Mouse (Mus musculus) brain, adult 2 months (tissue): ENCODE data around the gene Cinp.
"Not testable (repeated sequence)": the region's sequence is repeated elsewhere in the genome, so short reads cannot be mapped to it uniquely, and the experiment has no call there.

Experiments
- DNase-seq: peaks from one replicate; pipeline ENCODE4 v3.0.0; 2011; ENCODE audit warnings: low read depth, low spot score

Cinp gene

DNA sequence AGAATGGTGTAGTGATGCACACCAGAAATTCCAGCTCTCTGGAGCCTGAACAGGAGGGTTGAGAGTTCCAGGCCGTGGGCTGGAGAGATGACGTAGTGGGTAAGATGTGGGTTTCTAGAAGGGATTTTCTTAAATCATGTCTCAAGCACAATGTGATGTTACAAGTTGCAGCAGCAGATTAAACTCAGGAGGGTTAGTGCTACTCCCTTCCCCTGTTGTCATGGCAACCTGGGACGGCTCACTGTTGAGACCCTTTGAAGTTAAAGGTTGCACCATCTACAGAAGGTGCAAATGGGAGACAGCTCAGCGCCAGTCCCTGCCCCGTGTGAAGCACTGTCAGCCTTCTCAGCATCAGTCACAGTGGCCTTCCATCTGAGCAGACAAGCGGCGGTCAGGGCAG lies 27.7 kb downstream of the Cinp start:
- DNase-seq: peak; percentile 60

DNA sequence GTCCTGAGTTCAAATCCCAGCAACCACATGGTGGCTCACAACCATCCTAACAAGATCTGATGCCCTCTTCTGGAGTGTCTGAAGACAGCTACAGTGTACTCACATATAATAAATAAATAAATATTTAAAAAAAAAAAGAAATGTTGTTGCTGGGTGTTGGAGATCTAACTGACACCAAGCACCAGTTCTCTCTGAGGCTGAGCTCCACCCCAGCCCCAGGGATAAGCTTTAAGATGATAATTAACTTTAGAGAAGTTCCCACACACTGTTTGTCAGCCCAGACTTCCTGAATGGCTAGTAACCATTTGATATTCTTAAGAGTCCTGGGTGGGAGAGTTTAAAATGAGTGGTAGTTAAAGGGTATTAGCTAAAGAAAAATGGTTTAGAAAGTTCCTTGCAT lies 28.7 kb downstream of the Cinp start:
- DNase-seq: no peak

DNA sequence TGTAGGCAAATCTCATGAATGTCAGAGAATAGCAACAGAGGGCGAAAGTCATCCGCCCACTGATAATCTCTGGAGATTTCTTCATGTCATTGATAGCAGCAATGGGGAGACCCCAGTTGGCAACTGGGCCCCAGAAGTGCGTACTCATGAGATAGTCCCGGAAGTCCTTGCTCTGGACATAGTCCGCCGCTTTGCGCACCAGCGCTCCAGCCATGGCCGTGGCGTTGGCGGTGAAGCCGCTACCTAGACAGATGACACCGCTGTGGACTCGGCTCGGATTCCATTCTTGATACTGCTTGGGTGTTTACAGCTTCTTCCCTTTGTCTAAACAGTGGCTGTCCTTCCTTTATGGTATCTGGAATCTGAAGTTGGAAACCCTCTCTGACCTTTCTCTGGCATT lies 30.3 kb downstream of the Cinp start:
- not testable (repeated sequence) for DNase-seq

DNA sequence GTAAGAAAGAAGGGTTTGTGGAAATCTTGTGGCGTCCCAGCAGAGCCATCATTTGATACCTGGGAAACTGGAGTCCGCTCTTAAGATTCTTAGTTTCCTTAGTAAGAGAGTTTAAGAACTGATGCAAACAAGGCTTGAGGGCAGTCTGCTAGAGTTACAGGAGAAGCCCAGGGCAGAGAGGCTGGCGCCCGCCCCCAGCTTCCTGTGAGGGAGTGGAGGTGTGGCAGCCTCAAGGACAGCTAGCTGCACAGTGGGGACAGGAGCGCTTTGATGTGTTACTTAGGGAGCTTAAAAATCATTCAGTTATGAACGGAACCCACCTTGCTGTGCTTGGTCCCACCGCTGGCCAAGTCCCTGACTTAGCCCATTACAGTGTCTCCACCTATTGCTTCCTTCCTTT lies 31.7 kb downstream of the Cinp start:
- no peak for DNase-seq

GRCm38 (mm10) chr12:110854786-110855737 lies 33.9 kb downstream of the Cinp start:
- DNase-seq: no peak

DNA sequence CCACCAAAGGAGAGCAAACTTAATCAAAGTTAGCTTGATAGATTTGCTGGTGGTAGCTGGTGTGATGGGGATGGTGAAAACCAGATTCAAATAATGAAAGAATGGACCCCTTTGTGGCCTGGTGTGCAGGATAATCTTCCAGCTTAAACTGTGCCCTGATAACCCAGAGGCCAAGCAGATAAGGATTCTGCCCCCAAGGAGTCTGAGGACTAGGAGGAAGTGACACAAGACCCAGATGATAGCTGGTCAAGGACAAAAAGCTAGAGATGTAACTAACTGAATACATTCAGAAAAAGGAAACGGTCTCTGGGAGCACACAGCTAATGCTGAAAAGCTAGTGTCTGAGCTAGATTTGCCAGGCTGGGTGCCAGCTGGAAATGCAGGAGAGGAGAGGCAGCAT lies 37.0 kb downstream of the Cinp start:
- DNase-seq: no peak

DNA sequence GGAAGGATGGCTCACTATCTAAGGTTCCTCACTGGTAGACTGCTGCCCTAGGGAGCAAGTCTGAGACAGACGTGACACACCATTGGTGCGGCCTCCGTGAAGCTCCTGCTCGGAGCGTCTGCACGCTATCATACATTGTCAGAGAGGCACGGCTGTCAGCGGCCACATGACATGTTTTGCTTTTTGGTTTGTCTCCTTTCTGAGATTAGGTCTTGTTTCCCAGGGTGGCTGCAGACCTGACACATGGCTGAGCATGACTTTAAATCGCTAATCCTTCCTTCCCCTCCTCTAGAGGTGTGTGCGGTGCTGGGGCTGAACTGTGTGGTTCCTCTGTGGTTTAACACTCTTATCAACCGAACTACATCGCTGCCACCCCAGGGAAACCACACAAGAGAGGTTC lies 37.5 kb downstream of the Cinp start:
- no peak for DNase-seq

DNA sequence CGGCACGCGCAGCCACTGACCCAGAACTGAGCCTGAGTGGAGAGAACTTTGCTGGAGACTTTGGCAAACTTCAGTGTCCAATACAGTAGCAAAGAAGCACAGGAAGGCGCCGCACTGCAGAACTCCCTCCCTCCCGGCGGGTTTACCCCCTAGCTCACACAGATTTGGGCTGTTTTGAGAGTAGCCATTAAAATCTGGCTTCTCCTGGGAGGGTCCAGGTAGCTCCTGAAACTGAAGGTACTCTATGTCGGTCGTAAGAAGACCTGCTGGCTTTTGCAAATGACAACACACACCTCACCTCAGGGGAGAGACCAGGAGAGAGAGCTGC lies 38.1 kb downstream of the Cinp start:
- DNase-seq: no peak

GRCm38 (mm10) chr12:110850010-110850928 lies 38.7 kb downstream of the Cinp start, which contains the start of gene Zfp839:
Gene Zfp839 (plus strand): TSS chr12:110850253.
- peak; percentile 93 for DNase-seq

DNA sequence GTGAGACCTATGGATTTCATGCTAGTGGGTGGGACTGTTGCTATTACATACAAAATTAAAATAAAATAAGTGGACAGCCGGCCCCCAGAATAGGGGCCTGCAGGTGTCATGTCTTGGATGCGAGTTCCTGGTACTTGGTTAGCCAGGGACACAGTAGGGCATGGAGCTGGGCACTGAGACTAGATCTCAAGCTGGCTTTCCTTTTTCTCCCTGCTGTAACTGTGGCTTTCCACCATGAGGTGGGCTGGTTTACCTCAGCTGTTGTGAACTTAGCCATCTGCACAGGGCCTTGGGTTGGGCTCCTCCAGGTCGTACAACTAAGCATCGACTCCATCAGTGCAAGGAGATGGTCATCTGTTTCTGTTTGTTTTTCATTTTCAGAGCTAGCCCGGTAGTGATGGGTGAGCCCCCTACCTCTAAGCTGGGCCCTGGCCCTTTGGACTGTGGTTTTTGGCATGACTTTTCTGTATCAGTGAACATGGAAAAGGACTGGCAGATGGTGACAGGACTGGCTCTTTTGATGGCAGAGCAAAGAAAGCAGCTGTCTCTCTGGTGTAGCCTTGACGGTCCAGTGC lies 42.7 kb downstream of the Cinp start:
- DNase-seq: no peak

GRCm38 (mm10) chr12:110845131-110845880 lies 43.6 kb downstream of the Cinp start:
- peak; percentile 94 for DNase-seq

GRCm38 (mm10) chr12:110844227-110845130 lies 44.5 kb downstream of the Cinp start:
- DNase-seq: peak; percentile 31

DNA sequence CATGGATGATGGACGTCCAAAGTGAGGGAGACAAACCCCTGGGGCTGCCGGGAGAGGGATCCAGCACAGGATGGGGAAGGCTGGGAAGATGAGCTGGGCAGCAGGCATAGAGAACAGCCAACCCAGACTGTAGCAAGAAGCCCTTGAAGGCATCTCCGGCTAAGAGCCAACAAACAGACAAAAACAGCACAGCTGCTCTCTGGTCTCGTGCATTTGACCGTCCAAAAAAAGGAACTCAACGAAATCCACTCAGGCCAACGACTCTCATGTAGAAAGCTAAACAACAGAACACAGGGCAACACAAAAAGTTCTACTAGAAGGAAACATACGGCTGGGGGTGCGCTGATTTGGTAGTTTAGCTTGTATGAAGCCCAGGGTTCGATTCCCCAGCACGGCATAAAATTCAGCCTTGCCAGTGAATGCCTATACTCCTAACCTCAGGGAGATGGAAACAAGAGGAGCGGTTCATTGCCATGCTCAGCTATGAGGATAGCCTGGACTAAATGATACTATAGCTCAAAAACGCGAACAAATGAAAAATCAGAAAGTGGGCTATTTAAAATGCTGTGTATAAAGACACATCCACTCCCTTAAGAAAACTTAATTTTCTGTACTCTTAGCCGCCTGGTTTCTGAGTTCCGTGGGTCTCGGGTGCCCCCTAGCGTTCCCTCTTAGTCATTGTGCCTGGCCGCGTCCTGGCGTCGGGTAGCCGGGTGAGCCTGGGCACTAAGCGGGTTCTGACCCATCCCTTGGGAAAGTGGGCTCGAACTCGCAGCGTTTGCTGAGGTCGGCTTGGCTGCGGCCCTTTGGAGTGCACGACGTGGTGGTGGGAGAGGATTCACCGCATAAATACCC lies 45.5 kb downstream of the Cinp start:
- peak; percentile 82 for DNase-seq

DNA sequence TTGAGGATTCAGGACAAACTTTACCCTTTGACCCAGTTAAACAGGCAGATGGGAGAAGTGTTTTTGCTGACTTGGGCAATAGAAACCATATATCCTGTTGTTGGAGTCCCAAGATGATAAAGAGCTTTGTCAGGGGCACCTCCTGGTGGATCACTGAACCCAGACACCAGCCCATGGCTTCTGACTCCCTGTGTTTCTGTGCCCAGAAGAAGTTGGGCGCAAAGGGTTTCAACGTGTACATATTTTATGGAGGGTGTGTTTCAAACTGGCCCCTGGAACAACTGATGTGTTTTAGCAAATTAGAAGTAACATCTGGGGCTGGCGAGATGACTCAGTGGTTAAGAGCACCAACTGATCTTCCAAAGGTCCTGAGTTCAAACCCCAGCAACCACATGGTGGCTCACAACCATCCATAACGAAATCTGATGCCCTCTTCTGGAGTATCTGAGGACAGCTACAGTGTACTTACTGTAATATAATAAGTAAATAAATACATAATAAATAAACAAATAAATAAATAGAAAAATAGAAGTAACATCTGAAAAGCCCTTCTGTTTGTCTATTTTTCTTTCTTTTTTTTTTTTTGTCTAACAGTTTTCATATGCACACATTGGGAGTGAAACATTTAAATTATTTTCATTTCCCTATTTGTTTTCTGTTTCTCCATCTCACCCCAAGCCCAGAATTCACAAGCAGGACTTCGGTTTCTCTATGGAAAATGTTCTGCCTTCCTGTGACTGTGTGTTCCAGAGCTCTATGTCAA lies 47.0 kb downstream of the Cinp start:
- no peak for DNase-seq

DNA sequence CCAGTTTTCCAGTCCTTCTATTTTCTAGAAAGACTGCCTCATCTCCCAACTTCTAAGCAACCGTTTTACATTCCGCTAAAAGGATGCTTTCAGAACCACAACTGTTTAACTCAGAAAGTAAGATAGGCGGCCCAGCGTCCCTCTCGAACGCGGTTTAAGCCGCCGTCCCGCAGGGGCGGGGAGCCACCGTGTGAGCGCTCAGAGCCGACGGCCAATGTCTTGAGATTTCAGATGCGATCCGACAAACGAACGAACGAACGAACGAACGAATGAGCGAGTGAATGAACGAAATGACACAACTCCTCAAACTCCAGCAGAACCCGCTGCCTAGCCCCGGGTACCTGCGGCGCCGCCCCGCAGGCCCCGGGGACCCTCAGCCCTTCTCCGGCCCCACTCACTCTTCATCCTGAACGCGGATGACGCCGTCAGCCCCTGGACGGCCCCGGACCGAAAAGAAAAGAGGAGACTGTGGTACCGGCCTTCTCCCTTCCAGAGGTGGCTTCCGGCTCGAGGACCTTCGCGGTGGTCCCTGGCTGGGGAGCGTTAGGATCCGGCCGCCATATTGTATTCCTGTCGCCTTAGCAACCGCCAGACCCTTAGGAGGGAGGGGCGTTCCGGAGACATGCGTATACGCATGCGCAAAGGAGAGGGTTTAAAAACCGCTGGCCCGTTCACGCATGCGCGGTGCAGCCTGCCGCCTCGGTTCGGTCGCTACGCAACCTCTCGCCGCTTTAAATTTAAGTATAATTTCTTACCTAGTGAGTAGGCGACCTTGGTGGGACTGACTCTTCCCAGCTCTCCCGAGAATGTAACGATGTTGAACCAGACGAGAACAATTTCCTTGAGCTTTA lies 48.4 kb downstream of the Cinp start, which contains the start of gene Mok:
Gene Mok, minus strand, starts transcription at position 592 of the 851 bp plus-strand sequence.
- DNase-seq: peak; percentile 96

- DNase-seq: no peak
Measured at GRCm38 (mm10) chr12:110837850-110838249, 51.1 kb downstream of the Cinp start.

DNA sequence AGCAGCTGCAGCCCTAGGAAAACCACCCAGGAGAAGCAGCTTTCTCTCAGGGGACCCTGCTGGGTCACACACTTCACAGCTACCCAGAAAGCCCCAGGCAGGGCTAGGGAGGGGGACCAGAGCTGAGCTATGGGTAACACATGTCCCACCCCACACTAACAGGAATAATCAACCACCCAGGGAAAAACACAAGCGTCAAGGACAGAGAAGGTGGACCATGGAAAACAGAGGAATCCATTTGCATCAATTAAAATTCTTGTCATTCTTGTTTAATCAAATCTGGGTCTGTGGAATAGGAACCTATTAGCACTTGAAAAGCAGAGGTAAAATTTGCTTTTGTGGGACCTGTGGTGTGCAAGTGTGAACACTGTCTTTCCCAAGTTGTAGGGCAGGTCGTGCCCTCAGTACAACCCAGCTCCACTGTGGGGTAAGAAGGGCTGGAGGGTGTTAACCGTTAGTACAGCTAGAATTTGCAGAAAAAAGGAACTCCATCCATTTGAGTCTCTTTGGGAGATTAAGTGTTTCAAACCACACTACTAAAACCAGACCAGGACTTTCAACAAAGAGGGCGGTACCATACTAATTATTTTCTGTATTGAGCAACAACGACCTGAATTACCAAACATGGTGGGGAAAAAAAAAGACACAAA lies 51.6 kb downstream of the Cinp start:
- no peak for DNase-seq
